Mouse (Mus musculus): ENCODE data around the gene Slc9a3. TPM values are rescaled to one million over a fixed set of nuclear protein-coding genes. Genes with fewer than 3 reads are reported as not detected.

The Slc9a3 gene
- 1 to 10 TPM in 1 of 2 experiments, under 1 TPM in 1; 0.77 to 1.6 TPM for total RNA-seq (2021)
- long read RNA-seq, experiment 1 = 0 reads
- long read RNA-seq, experiment 2 = 0 reads

DNA sequence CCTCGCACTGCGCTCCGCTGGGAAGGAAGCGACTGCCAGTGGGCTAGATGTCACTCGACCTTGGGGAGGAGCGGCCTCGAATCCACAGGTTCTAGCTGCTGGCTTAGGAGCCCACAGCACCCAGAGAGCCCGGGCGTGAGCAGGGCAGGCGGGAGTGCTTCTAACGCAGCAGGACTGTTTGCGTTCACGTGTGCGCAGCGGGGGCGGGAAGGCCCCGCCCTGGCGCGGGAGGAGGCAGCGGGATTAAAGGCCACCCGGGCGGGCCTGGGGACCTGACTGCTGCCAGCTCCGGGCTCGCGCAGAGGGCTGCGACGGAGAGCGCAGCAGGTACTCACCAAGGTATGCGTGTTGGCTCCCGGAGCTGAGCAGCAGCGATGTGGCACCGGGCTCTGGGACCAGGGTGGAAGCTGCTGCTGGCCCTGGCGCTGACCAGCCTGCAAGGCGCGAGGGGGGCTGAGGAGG is at the start of gene Slc9a3:
Gene Slc9a3, plus strand, starts transcription at position 317 of the 462 bp plus-strand sequence.
- DNase-seq = no peak

DNA sequence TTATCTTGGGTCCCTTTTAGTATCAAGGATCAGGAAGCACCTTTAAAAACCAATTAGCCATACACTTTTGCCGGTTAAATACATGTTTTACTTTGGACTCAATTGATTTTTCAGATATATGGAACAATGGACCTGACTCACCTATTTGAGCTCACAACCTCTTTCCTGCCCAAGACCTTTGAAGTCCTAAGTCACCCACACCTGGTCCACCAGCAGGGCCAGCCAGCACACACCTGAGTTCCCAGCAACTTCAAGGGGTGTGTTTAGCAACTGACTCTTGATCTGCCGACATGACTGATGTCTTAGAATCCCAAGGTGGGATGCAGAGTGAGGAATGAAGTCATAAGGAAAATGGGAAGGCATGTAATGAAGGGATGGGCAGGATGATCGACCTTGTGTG is 49.5 kb upstream of the Slc9a3 start:
- no peak for DNase-seq

DNA sequence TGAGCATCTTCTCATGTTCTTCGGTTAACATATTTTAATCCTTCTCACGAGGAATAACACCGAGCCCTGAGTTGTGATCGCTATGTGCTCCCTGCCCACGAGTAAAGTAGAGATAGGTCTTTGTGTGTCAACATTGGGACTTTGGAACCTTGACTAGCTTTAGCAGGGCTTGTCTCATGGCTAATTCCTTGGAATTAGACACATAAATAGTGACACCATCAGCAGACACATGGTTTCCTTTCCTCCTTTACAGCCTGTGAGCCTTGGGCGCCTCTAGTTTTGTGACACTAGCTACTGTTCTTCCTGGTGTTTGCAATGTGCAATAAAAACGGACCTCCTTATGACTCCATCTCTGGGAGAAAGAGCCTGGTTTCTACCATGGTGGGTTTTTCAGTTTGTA is 47.9 kb upstream of the Slc9a3 start:
- DNase-seq = no peak

DNA sequence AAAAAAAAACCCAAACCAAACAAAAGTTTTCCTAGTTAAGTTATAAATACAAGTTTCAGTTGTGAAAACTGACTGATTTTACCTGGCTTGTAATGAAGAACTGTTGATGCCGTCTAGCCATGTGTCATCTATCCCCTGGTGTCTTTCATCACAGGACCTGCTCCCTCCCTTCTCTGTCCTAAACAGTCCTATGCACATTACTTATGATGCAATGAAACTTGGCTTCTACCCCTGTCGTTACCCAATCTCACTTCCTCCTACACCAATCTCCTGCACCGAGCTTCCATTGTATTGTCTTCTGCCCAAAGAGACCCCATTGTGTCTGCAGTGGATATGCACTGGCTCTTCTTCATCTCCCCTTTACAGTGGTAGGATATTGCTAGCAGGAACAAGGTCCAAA is 31.0 kb upstream of the Slc9a3 start:
- DNase-seq = no peak

DNA sequence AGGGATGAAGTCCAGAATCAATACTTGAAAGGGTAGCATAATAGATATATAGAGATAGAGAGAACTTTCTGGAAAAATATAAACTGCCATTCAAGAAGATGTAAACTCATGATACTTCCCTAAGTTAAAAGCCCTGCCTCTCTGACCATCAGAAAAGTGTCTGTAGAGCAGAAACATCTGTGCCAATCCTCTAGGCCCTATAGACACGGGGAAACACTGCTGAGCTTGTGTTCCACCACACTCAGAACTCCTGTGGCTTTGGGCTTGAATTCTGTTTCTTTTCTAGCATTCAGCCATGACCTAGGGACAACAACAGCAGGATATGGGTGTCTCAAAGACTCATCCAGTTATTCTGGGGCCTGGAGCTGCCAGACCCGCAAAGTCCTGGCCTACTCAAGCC is 25.3 kb upstream of the Slc9a3 start:
- DNase-seq = no peak

DNA sequence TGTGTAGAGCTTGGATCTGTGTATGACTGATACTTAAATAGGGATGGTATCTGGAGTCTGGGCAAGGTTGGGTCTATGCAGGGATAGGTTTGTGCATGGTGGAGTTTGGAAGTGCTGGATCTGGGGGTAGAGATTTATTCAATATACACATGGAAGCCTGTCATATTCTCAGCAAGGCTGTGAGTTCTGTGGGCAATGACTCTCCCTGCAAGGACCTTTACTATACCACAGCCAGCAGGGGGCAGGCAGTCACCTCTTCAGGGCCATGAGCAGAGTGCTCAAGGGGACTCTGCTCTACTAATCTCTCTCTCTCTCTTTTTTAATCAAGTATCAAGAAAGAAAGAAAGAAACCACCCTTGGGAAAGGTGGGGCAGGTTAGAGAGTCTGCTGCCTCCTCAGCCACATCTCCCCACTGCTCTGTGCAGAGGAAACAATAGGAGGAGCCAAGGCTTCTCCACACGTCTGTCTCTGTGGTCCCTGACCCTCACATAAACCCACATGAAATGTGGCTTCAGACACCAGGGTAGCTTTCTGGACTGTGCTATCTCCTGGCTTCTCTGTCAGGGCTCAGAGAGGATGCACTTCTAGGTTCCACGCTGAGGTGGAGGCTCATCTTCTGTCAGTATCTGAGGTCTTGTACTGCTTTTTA is 24.4 kb upstream of the Slc9a3 start:
- peak; percentile 52 for DNase-seq

DNA sequence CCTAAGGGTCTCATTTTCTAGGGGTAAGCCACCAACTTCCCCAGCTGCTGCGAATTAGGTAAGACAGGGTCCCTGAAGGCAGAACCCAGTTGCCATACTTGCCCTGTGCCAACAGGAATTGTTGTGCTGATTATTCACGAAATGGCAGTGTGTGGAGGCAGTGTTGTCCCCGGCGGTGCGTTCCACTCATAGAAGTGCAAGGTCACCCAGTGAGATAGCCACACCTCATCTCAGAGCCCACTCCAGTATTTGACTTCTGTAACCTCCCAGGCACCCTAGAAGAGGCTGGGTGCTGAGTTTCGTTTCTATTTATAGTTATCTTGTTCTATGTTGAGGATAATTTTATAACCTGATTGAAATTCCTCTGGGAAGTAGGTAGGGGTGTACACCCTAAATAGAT is 22.3 kb upstream of the Slc9a3 start:
- no peak for DNase-seq

DNA sequence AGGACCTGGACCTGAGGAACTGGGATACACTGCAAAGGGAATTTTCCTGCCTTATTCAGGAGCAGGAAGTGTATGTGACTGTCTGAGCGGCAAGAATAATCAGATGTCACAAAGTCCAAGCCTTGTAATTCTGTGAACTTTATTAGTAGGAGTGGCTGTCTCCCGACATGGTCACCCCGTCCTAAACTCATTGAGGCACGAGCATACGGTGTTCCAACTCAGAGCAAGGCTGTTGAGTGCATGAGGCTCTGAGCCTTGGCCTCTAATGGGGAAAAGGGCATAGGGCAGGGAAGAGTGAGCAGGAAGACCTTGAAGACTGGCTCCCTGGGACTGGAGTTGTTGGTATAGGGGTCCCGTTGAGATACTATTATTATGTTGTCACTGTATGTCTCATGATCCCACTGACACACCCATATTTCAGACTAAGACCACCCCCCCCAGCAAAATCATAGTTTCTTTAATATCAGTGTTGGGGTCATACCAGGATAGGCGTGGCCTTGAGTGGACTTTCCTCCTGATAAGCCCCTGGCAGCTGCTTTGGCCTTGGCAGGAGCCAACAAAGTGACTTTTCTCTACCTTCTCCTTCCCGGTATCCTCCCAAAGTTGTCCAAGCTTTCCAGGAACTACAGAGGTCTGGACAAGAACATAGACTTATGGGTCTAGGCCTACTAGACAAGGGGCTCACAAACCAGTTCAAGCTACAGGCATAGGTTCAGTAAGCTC is 19.0 kb upstream of the Slc9a3 start:
- DNase-seq = no peak

DNA sequence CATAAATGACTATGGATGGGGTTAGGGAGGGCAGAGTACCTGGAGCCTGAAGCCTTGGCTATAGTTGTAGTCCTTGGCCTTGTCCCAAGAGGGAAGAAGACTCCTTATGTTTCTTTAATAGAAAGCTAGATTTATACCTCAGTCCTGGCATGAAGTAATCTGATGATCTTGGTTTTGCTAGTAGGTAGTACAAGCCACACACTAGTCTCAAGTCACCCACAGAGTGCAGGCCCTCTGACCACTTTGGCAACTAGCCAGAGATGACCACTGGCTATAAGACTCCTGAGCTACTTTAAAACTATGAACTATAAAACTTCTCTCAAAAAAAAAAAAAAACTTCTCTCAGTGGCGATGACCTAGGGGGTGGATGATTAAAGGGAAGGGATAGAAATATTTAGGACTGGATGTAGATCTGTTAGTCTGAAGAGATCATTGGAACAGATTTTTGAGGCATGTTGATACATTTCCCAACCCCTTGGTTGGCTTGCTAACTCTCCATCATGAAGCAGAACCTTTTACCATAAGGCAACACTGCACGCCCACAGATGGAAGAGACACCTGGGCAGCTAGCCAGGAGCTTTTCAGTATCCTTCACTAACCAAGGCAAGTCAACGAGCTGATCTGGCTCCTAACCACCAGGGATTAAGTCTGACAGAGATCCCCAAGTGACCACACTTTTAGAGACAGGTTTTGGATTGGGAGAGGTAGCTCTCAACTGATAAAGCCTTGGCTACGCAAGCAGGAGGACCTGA is 18.2 kb upstream of the Slc9a3 start:
- DNase-seq = no peak

DNA sequence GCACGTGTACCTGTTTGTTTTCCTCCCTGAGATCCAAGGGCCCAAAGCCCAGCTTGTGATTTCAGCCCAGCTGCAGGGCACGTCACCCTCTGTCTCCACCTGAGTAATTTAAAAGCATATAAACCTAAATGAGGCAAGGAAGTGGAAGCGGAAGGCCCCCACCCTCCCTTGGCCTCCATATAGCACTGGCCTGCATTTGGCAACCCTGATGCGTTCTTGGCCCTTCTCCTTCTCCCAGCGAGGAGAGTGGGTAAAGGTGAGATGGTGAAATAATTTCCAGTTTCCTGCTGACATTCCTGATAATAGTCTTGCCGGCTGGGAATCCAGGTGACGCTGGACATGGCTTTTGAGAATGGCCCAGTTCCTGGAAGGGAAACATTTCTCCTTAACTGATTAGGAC is 16.8 kb upstream of the Slc9a3 start:
- no peak for DNase-seq

DNA sequence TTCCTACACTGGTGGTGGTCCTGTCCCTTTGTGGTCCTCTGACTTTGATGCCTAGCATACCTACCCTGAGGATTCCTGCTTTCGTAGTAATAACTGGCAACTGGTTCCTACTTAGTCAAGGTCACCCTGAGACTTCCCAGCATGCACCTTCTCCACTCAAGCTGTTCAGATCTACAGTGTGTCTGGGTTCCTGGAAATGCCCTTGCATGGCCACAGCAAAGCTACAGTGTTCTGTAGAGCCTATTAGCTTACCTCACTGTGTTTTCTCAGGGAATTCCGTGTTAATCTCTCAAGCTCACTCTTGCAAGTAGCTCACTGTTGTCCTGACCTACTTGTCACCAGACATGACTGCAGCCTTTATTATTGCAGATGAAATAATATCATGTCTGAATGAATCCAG is 13.8 kb upstream of the Slc9a3 start:
- DNase-seq = no peak

DNA sequence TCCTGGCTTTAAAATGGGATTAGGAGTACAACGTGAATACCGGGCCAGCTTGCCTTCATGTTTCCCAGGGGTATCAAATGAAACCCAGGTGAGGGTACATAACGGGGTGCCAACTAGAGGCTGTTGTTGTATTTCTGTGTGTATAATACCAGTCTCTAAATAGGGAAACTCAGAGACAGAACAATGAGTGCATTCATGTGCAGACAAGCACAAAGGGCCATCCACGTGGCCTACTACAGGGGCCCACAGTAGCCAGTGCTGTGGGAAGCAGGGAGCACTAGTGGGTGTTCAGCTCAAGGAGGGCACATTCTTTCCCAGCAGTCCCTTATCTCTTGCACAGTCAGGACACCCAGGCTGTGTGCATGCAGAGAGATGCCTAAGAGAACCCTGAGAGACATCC is 8.7 kb upstream of the Slc9a3 start:
- DNase-seq = no peak

DNA sequence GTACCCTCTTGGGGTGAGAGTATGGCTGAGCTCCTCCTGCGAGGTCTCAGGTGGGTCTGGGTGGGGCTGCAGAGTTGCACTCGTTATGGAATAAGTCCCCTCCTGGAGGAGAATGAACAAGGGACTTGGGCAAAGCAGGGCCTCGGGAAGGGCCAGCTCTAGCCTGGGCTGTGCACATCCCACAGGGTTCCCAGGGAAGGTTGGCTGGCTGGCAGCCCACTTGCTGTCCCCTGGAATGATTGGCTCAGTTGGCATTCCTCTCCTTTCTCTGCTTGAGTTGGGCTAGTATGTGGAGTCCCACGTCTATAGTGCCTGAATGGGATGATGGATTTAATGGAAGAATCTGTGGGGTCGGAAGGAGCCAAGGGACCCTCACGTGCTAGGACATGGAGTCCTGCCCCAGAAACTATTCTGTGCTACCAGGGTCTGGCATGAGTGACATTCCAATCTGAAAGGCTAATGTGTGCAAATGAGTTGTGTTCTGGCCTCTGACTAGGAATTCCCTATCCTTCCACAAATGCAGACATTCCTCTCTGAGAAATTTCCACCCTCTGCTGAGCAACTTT is 7.5 kb upstream of the Slc9a3 start:
- DNase-seq = no peak

DNA sequence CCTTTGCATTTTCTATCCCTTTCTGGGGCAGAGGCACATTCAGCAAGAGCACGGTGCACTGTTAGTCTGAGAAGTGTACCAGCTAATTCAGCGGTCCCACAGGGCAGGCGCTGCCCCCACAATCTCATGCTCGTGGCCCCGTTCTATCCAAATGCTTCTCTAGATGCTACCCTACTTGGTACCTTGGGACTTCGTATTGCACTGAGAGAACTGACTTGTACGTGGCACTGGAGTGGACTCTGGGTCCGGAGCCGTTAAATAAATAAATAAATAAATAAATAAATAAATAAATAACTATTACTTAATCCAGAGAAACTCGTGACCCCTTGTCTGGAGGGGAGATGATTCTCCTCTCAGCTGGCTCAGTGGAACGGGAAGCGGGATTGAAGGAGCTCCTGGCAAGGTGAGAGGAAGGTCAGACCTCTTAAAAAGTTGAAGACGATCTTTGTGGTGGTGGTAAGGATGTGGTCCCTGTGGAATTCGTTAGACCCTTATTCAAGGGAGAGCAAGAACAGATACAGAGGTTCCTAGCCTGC is 606 bp downstream of the Slc9a3 start:
- DNase-seq = no peak

DNA sequence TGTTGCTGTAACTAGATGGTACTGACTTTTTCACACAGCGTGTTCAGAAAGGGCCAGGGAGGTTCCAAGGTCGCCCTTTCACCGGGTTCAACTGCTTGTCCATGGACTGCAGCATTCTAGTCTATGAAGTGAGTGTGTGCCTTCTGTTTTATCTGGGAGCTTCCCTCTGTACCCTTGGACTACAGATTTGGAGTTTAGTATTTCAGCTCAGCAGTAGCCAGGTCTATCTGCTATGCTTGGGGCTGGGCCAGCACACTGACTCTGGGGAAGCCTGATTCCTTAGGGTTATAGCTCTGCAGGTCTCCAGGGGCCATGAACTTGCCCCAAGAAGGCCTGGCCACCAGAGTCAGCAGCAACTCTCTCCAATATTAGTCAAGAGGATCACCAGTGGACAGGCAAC is 1.4 kb downstream of the Slc9a3 start:
- no peak for DNase-seq

DNA sequence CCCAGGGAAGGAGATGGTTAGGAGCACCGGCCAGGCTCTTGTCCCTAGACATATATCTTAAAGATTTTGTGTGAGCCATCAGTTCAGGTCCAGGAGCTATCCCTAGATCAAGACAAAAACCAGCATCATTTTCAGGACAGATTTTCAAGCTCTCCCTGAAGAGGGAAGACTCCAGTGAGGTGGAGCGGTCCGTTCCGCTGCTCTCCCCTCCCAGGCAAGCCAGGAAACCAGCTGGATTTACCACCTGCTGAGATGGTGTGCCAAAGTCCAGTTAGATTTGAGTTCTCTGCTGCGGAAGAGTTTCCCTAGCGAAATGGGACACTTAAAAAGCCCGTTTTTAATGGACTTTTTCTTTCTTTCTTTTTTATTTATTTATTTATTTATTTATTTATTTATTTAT is 6.3 kb downstream of the Slc9a3 start:
- DNase-seq = no peak

DNA sequence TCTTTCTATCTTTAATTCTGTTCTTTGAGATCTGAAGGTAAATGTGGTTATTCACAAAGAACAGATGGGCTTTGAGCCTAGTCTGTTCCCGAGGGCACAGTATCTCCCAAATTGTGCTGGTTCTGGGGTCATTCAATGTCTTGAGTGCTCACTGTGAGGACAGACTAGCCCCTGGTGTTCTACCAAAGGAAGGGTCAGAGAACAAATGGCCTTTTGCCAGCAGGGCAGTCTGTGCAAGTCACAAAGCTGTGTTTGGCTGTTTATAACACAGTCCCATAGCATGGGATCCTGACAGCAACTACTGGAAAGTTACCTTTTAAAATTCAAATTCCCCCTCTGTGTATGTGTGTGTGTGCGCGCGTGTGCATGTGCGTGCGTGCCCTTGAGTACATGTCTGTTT is 8.7 kb downstream of the Slc9a3 start:
- no peak for DNase-seq

DNA sequence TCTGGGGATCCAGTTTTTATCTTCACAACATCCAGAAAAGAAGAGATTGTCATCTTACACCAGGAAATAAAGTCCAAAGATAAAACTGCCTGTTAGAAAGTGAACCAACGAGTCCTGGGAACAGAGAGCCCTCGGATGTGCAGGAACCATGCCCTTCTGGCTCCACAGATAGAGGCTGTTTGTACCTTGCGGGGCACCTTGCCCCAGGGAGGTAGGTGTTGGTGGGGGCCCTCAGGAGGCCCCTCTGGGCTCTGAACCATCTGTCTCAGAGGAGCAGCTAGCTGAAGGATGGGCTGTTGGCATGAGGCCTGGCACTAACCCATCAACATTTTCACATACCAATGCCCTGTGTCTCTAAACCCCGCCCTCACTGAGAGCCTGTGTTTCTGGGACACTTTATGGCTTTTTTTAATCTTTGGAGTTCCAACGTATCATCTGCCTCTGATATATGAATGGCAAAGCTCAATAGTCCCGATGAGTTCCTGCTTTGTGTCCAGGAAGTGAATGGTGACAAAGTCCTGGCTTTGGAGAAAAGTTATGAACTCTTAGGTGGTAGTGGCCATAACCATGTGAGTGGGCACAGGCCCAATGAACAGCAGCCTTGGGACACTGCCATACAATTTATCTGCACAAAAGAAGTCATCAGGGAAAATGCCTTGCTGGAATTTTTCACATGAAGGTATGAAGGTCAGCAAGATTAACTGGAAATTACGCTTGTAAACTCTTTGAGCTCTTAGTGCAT is 17.8 kb downstream of the Slc9a3 start:
- DNase-seq = no peak

DNA sequence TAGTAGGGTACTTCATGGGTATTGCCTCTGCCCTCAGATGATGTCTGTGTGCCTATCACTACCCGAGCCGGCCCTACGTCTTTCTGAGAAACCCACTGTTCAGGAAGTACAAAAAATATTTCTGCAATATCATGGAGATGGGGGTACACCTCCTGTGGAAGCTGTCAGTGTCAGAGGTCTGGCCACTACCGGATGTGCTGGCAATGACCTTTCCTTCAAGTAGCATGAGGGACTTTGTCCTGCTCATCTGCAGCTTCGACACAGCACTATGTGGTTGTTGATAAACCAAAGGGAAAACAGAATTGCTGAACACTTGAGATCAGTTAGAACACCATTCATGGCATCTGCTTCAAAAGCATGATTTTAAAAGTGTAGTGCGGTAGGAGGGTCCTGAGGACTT is 19.5 kb downstream of the Slc9a3 start:
- DNase-seq = no peak

DNA sequence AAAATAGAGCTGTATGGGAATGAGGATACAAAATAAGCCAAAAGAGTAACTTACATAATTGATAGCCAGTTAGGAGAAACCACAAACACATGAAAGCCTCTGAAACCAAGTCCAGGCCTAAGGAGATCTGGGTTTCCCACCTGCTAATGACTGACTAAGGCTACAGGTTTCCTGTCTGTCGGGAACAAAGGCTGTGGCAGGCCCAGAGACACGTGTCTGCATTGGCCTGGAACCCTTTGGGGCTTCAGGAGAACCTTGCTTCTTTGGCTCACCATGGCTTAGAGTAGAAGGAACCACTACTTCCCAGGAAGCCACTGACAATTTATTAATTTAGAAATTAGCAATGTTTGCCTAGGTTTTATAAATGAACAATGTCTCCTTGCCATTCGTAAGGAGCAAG is 22.0 kb downstream of the Slc9a3 start:
- no peak for DNase-seq

DNA sequence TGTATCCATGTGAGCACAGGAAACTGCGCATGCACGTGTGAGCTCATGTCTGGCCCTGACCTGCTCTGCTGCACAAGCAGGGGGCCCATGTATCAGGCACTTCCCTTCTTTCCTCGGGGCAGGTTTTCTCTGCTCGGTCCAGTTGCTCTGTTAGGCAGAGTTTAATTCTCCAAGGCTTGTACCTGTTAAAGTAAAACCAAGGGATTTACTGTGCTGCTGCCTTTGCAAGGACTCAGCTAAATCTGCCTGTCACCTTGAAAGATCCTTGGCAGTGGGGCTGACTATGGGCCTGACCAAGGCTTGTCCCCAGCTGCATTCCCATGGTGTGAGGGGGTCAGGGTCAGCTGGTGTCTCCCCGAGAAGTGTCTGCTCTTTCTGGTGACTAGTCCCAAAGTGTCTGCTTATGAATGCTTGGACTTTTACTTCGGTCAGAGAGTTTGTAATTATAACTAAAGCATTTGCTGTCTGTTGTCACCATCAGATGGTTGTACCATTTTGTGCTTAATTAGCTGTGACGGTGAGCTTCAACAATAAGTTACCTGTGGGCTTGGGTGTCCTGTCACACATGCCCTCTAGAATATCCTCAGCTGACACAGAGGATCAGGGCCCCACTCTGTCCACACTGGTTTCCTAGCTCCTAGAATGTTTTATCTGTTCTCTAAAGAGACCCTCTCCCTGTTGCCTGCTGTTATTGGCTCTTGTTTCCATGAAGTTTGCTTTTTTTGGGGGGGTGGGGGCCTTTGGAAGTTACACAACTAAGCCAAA is 23.0 kb downstream of the Slc9a3 start:
- no peak for DNase-seq

All from gastrocnemius, postnatal 10 days (tissue).